Mouse (Mus musculus) thymus, adult 2 months (tissue): ENCODE measurements around the gene Cass4. TPM values are rescaled to one million over a fixed set of nuclear protein-coding genes. Genes with fewer than 3 reads are reported as not detected.

ENCODE experiments used
- DNase-seq: peaks from one replicate; pipeline ENCODE4 v3.0.0; 2021
- H3K27ac ChIP-seq: fragments of 200-500 bp; 2 replicates; pipeline ENCODE4 v1.5.1; 2012; ENCODE audit warnings: low read length, control low read depth; ENCODE audit not compliant: control insufficient read depth, insufficient read depth
- H3K27me3 ChIP-seq: fragments of 200-500 bp; 2 replicates; pipeline ENCODE4 v1.6.1; 2012; ENCODE audit warnings: mild to moderate bottlenecking, low read length, moderate library complexity, mixed read lengths; ENCODE audit not compliant: control insufficient read depth, insufficient read depth
- H3K36me3 ChIP-seq: fragments of 200-500 bp; 2 replicates; pipeline ENCODE4 v1.6.1; 2012; ENCODE audit warnings: mild to moderate bottlenecking, low read length, moderate library complexity; ENCODE audit not compliant: control insufficient read depth, insufficient read depth
- H3K4me1 ChIP-seq: fragments of 200-500 bp; replicated peaks from 2 replicates; pipeline ENCODE4 v1.6.1; 2012; ENCODE audit warnings: low read length; ENCODE audit not compliant: control insufficient read depth, insufficient read depth
- H3K4me3 ChIP-seq: fragments of 200-500 bp; 2 replicates; pipeline ENCODE4 v1.5.1; 2012; ENCODE audit warnings: mild to moderate bottlenecking, low read length, control low read depth, moderate library complexity; ENCODE audit not compliant: control insufficient read depth, insufficient read depth
- CTCF ChIP-seq: fragments of 200-500 bp; IDR thresholded peaks from 2 replicates; pipeline ENCODE4 v1.5.1; 2012; ENCODE audit warnings: mild to moderate bottlenecking, control low read depth, low read length, moderate library complexity, borderline replicate concordance; ENCODE audit not compliant: control insufficient read depth, poor library complexity, insufficient read depth; ENCODE audit errors: extremely low read depth
- POLR2A ChIP-seq: fragments of 200-500 bp; IDR thresholded peaks from 2 replicates; pipeline ENCODE4 v1.6.1; 2012; ENCODE audit warnings: mild to moderate bottlenecking, low read length, control low read depth, moderate library complexity; ENCODE audit not compliant: control insufficient read depth, poor library complexity, insufficient read depth; ENCODE audit errors: extremely low read depth
- WGBS: fragments of 180-500 bp; shearing (Covaris S2); methylation state at CpG from one replicate; pipeline ENCODE4 v1.1.7; 2018; 5-methylcytosine and 5-hydroxymethylcytosine counted together
- polyA plus RNA-seq: library from polyadenylated mRNA; depleted of rRNA; stranded (reverse); fragments of >200 nt; gene quantifications from 2 replicates; pipeline ENCODE4 v1.2.3, GENCODE M21; 2012

Gene Cass4
- polyA plus RNA-seq, 1 experiment = 2.2 TPM

DNA sequence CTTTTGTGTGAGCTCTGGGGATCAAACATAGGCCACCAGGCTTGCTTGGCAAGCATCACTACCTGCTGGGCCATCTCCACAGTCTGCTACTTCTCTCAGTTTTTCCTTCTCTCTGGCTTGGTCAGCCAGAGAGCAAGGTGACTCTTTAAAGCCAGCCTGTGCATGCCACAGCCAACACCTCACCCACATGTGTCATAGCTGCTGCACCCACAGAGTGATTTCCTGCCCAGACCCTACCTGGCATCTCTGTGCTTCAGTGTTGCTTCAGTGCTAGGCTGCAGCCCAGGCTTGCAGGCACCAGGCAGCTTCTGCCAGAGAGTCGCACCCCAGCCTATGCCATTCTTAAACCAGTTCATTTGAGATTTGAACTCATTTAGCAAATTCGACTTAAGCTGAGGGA, 13.9 kb downstream of the Cass4 start:
- DNase-seq = no peak
- 67% methylated on average over 2 of the region's 2 CpGs for WGBS
- peaks cover 26% of the 10 kb centered on the region for H3K4me1 ChIP-seq
- no peaks in the 10 kb centered on the region for H3K27me3 ChIP-seq
- no peaks in the 10 kb centered on the region for H3K36me3 ChIP-seq
- no peak for TF ChIP-seq CTCF
- no peak overlapping the region for H3K27ac ChIP-seq
- H3K4me3 ChIP-seq = no peak overlapping the region

DNA sequence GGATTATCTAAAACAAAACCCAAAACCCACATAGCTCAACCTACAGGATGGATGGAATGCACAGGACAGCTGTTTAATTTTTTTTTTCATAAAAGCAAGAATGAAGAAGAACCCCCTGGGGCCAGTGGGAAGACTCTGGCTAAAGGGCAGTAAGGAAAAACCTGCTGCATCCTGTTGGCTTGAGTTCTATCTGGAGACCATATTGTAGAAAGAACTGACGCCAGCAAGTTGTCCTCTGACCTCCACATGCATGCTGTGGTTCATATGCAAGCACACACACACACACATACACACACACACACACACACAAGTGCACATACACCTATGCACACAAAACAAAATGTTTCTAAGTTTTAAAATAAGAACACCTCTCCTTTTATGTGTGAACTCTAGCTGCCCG, 17.1 kb downstream of the Cass4 start:
- DNase-seq = no peak
- Histone ChIP-seq H3K27me3 (no peaks in the 10 kb centered on the region), H3K27ac (no peak overlapping the region), H3K4me1 (peaks cover 27% of the 10 kb centered on the region), H3K36me3 (no peaks in the 10 kb centered on the region), H3K4me3 (no peak overlapping the region)
- WGBS = 93% methylated on average over 2 of the region's 2 CpGs
- TF ChIP-seq CTCF (no peak), POLR2A (no peak)

DNA sequence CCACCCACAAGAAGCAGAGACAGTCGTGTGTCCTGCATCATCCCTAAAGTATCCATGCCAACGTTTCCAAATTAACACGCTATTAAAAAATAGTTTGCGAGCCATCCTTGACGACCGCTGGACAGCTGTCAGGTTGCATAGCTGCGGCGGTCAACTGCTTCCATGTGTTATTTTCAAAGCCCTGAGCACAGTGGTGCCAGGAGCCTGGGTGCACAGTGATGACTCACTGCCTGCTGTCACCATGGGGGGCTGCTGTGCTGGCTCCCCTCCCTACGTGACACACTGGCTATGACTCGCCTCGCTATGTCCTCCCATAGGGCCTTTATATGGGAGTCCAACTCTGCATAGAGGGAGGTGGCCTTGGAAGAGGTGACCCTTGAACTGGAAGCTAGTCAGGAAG, 17.5 kb downstream of the Cass4 start:
- 95% methylated on average over 11 of the region's 11 CpGs for WGBS
- no peak overlapping the region for H3K27ac ChIP-seq
- TF ChIP-seq CTCF (no peak), POLR2A (no peak)

DNA sequence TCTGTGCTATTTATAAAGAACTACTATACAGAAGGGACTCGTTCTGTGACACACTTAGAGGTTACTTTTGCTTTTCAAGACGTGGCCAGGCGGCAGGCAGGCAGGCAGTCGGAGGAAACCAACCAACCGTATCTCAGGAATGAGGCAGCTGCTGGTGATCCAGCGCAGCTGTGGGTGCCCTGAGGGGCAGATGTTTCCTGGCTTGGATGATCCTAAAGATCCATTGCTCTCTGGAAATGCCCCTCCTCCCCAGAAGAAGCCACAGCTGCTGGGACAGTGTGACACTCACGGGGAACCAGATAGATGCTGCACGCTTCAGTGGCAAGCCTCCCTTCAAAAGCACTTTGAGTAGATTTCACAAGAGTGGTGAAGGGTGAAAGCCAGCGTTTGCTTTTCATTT, 18.9 kb downstream of the Cass4 start:
- Histone ChIP-seq H3K4me3 (peak overlapping the region; percentile 41), H3K4me1 (peaks cover 31% of the 10 kb centered on the region), H3K27ac (no peak overlapping the region), H3K36me3 (no peaks in the 10 kb centered on the region), H3K27me3 (no peaks in the 10 kb centered on the region)
- TF ChIP-seq CTCF = no peak
- no peak for TF ChIP-seq POLR2A
- no peak for DNase-seq
- 5% methylated on average over 9 of the region's 9 CpGs for WGBS

More for the DNA sequence above, 17.5 kb downstream of the Cass4 start:
- H3K36me3 ChIP-seq = no peaks in the 10 kb centered on the region
- H3K4me3 ChIP-seq = no peak overlapping the region
- H3K4me1 ChIP-seq = peaks cover 31% of the 10 kb centered on the region
- no peak for DNase-seq
- H3K27me3 ChIP-seq = no peaks in the 10 kb centered on the region

DNA sequence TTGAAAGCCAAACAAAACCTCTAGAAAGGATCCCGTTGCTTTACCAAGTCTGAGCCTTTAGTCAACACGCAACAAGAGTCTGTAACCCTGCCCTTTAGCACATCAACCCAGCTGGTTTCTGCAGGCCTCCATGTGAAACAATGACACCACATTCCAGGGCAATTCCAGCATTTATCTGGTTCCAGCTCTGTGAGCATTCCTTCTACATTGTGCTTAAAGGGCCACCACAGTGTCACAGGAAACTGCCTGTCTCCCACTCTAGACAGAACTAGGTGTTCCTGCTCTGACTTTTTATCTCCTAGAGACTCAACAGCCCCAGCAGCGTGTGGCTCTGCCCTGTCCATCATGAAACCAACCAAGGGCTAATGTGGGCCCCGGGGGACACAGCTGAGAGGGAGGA, 19.7 kb downstream of the Cass4 start:
- no peaks in the 10 kb centered on the region for H3K27me3 ChIP-seq
- no peak overlapping the region for H3K4me3 ChIP-seq
- 53% methylated on average over 4 of the region's 4 CpGs for WGBS
- DNase-seq = no peak
- no peak overlapping the region for H3K27ac ChIP-seq
- peaks cover 22% of the 10 kb centered on the region for H3K4me1 ChIP-seq
- TF ChIP-seq POLR2A (no peak), CTCF (no peak)
- H3K36me3 ChIP-seq = no peaks in the 10 kb centered on the region

DNA sequence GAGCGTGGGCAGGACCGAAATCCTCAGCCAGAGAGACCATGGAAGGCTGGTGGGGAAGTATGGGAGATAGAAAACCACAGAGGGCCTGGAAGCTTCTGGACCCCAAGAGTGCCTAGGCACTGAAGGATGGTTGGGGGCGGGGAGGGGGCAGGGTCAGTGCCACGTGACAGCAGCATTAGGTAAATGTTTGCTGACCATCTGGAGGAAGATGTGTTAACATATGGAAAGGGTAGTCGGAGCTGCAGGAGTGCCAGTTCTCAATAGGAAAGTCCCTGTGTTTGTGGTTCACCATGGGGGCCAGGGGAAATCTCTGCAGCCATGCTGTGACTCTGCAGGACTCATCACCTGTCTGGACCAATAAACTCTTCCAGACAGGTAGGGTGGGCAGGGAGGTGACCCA, 20.3 kb downstream of the Cass4 start:
- peaks cover 22% of the 10 kb centered on the region for H3K4me1 ChIP-seq
- no peak overlapping the region for H3K4me3 ChIP-seq
- no peaks in the 10 kb centered on the region for H3K27me3 ChIP-seq
- H3K27ac ChIP-seq = no peak overlapping the region
- H3K36me3 ChIP-seq = no peaks in the 10 kb centered on the region
- 85% methylated on average over 5 of the region's 5 CpGs for WGBS
- TF ChIP-seq CTCF (no peak), POLR2A (no peak)
- DNase-seq = no peak

DNA sequence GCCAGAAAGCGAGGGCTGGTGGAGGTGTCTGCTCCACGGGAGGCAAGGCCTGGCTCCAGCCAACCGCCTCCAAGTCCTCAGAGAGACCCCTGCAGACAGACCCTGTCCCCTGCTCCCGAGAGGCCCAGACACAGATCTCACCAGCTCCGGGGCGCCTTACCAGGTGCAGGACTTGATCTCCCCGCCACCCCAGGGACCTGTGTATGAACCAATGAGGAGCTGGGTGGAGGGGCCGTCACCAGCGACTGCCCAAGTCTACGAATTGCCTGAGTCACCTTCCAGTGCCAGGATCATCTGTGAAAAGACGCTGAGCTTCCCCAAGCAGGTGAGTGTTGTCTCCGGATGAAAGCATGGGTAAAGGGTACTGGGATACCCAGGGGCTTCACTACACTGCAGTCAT, 22.6 kb downstream of the Cass4 start:
- Histone ChIP-seq H3K36me3 (no peaks in the 10 kb centered on the region), H3K4me1 (peaks cover 22% of the 10 kb centered on the region), H3K27ac (no peak overlapping the region), H3K27me3 (no peaks in the 10 kb centered on the region), H3K4me3 (no peak overlapping the region)
- DNase-seq = no peak
- TF ChIP-seq POLR2A (no peak), CTCF (no peak)
- 92% methylated on average over 12 of the region's 12 CpGs for WGBS
